ENCODE assay signal across 8 mouse cellular contexts in genomic region chr4:150112867-150113266, GRCm38 (mm10). TPM values are rescaled to one million over a fixed set of nuclear protein-coding genes. Genes with fewer than 3 reads are reported as not detected.
A peak's percentile ranks its signal among the peaks of the same experiment; 100 is the strongest.
DNase-seq lines count a peak whose midpoint lies in the region; ATAC-seq lines count a peak whose summit lies in the region.

No protein-coding gene starts in this region.

- WGBS in embryonic facial prominence, embryonic 11.5 days = 6% methylated on average over 15 of the region's 15 CpGs

- DNase-seq in adrenal gland, adult 2 months = peak; percentile 60
- DNase-seq in embryonic facial prominence, embryonic 11.5 days (ENCODE audit: low spot score) = peak; percentile 75
- peak; percentile 72 for DNase-seq in heart, postnatal 4 days
- peak; percentile 62 to 71 for DNase-seq in layer of hippocampus, postnatal 10 days (ENCODE audit: low spot score in 2 of 2)
- DNase-seq in lung, postnatal 25 days (ENCODE audit: low spot score) = peak; percentile 54
- peak; percentile 59 for DNase-seq in right cerebral cortex, adult 18-20 months
- peak; percentile 76 for DNase-seq in urinary bladder, postnatal 14 days (ENCODE audit: low spot score)

- no peaks in the 10 kb centered on the region for H3K27me3 ChIP-seq in embryonic facial prominence, embryonic 11.5 days (ENCODE audit: control insufficient read depth, insufficient read depth, low read length)

- H3K4me1 ChIP-seq in embryonic facial prominence, embryonic 11.5 days (ENCODE audit: control insufficient read depth, insufficient read depth, low read length) = no peaks in the 10 kb centered on the region

- H3K4me3 ChIP-seq in embryonic facial prominence, embryonic 11.5 days (ENCODE audit: low read depth, low read length) = no peak overlapping the region

- no peak overlapping the region for H3K9ac ChIP-seq in embryonic facial prominence, embryonic 11.5 days (replicated peaks; ENCODE audit: low read length)

- no peak overlapping the region for H3K4me2 ChIP-seq in embryonic facial prominence, embryonic 11.5 days (ENCODE audit: low read depth, low read length)

- H3K27ac ChIP-seq in embryonic facial prominence, embryonic 11.5 days (replicated peaks; ENCODE audit: low read depth, low read length) = no peak overlapping the region

- no peaks in the 10 kb centered on the region for H3K9me3 ChIP-seq in embryonic facial prominence, embryonic 11.5 days (replicated peaks; ENCODE audit: control insufficient read depth, low read length)

- no peaks in the 10 kb centered on the region for H3K36me3 ChIP-seq in embryonic facial prominence, embryonic 11.5 days (replicated peaks; ENCODE audit: control insufficient read depth, insufficient read depth, low read depth, low read length)

- ATAC-seq in CD4-positive, CD25-positive, alpha-beta regulatory T cell, adult 4 months = peak; percentile 60
- no peak for ATAC-seq in embryonic facial prominence, embryonic 11.5 days (replicated peaks; ENCODE audit: insufficient number of reproducible peaks, low FRiP score, low TSS enrichment, low read depth)

RNA-seq across cellular contexts. Expression of gene Slc2a5, which starts 6.2 kb away (rescaled TPM):
- polyA plus RNA-seq in CD4-positive, CD25-positive, alpha-beta regulatory T cell, adult 4 months (2017; shearing (Covaris generic)) = not detected
- 1 to 10 TPM in 1 of 2 experiments, under 1 TPM in 1; 0.90 to 9.9 TPM for total RNA-seq in adrenal gland, adult 2 months (2021)
- 8.9 and 10.5 TPM in 2 replicates for polyA plus RNA-seq in adrenal gland, adult 2 months (2012; rRNA removed)
- 0.90 and 1.4 TPM in 2 replicates for polyA plus RNA-seq in embryonic facial prominence, embryonic 11.5 days (2014; fragmentation: Nextera tagmentation; extraction: Ambion mirVana)
- under 1 TPM; 0.36 to 0.61 TPM for total RNA-seq in heart, postnatal 4 days (2021)
- total RNA-seq in layer of hippocampus, postnatal 10 days (2021) = 1 to 10 TPM; 3.9 to 5.3 TPM

RNA-seq across cellular contexts. Expression of gene Gpr157, which starts 25.7 kb away (rescaled TPM):
- polyA plus RNA-seq in CD4-positive, CD25-positive, alpha-beta regulatory T cell, adult 4 months (2017; shearing (Covaris generic)) = under 1 TPM; 0.15 to 0.30 TPM
- total RNA-seq in adrenal gland, adult 2 months (2021) = 1 to 10 TPM; 1.0 to 2.0 TPM
- 1.9 and 2.2 TPM in 2 replicates for polyA plus RNA-seq in adrenal gland, adult 2 months (2012; rRNA removed)
- polyA plus RNA-seq in embryonic facial prominence, embryonic 11.5 days (2014; fragmentation: Nextera tagmentation; extraction: Ambion mirVana) = 0.18 and 0.28 TPM in 2 replicates
- 10 to 100 TPM; 14.1 to 19.8 TPM for total RNA-seq in heart, postnatal 4 days (2021)
- total RNA-seq in layer of hippocampus, postnatal 10 days (2021) = 1 to 10 TPM; 1.0 to 1.6 TPM

RNA-seq across cellular contexts. Expression of gene Slc2a7, which starts 35.9 kb away (rescaled TPM):
- not detected for polyA plus RNA-seq in CD4-positive, CD25-positive, alpha-beta regulatory T cell, adult 4 months (2017; shearing (Covaris generic))
- not detected for total RNA-seq in adrenal gland, adult 2 months (2021)
- polyA plus RNA-seq in adrenal gland, adult 2 months (2012; rRNA removed) = not detected in 2 replicates
- polyA plus RNA-seq in embryonic facial prominence, embryonic 11.5 days (2014; fragmentation: Nextera tagmentation; extraction: Ambion mirVana) = not detected in 2 replicates
- total RNA-seq in heart, postnatal 4 days (2021) = not detected
- total RNA-seq in layer of hippocampus, postnatal 10 days (2021) = not detected

Comparison
In these comparisons a context has a peak if more than half of its experiments do, and no peak if none do; other contexts are left out.
1. RNA of gene Gpr157, which starts 25.7 kb away (total RNA-seq): 14.1 to 19.8 TPM in heart, postnatal 4 days; 1.0 to 2.0 TPM in adrenal gland, adult 2 months and 1.0 to 1.6 TPM in layer of hippocampus, postnatal 10 days; every median in the first group is over 4 times any median in the second.
2. Peak in every context shown above with its lines, with median percentiles within 50 percentile points of each other: DNase-seq.